Mouse (Mus musculus) adrenal gland, postnatal 10 days (tissue): ENCODE measurements around the gene Neurod2. TPM values are rescaled to one million over a fixed set of nuclear protein-coding genes. Genes with fewer than 3 reads are reported as not detected.

ENCODE experiments used
- DNase-seq: peaks from one replicate; pipeline ENCODE4 v3.0.0; 2021; ENCODE audit warnings: mixed read lengths
- long read RNA-seq, 2 experiments: library from polyadenylated mRNA; stranded (forward); transcript quantifications; one replicate each; pipeline ENCODE4 v2.0.0; 2021
- total RNA-seq, 2 experiments: library from RNA; stranded (reverse); gene quantifications; 2 replicates each; pipeline ENCODE4 v1.2.3; 2021

Gene Neurod2
- not detected for total RNA-seq
- long read RNA-seq, experiment 1 = 0 reads
- long read RNA-seq, experiment 2 = 0 reads

DNA sequence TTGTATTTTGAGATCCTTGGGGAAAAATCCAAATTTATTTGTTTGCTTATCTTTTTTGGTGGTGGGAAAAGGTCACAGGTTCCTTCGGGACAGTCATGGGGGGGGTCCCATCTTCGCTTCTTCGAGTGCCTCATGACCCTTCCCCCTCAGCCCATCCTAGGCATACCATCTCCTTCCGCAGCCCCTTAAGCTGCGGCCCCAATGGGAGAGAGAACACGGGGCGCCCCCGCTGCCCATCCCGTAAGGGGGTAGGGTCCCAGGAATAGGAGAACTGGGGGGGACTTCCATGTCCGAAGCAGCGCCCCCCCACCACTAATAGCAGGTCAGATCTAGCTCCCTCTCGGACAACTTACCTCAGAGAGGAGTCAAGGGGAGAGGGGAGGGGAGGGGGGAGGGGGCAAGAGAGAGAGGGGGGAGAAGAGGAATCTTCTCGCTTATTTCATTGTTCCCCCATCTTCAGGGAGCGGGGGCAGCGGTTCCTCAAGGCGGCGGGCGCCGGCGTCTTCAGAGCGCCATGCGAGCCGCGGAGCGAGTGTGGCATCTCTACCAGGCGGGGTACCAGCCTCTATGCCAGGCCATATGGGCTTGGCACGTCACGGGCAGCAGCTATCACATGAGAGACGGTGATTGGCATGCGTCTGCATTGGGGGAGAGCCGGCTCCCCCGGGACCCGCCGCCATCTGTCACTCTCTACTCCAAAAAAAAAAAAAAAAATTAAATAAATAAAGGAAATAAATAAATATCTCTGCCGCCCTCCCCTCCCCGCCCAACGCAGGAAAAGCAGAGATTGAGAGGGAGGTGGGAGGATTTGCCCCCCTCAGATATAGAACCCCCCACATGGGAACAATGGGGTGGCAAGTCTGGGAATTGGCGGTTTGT, at the start of gene Neurod2:
Neurod2 (minus strand) TSS at position 568 of the 879 bp plus-strand sequence.
- no peak for DNase-seq

DNA sequence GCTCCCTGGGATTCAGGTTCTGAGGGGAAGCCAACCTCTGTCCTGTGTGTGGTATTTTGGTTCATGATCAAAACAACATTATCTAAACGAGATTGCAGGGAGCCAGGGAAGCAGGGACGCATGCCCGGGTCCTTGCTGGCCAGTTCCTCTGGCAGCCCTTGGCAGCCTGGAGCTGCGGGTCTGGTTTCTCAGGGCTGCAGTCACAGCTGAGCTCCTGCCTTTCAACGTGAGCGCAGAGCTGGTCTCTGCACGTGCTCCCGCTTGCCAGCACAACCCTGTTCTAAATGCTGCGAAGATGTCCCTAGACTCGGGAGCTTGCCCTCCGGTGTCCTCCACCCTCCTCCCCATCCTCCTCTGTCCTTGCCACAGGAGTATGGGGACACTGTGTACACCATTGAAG, 48.3 kb upstream of the Neurod2 start:
- no peak for DNase-seq

DNA sequence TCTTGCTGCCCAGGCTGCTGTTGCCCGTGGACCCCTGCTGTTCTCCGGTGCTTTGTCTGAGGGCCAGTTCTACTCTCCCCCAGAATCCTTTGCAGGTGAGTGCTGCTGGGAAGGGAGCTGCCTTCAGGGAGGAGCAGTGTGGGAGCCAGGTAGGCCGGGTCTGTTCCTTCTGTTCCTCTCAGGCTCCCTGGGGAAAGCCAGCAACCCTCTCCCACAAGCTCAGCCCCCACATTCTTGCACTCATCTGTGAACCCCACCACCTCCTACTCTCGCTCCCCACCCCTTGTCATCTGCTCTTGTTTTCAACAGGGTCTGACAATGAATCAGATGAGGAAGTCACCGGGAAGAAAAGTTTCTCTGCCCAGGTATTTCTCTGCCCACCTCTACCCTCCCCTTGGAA, 47.3 kb upstream of the Neurod2 start:
- DNase-seq = no peak

DNA sequence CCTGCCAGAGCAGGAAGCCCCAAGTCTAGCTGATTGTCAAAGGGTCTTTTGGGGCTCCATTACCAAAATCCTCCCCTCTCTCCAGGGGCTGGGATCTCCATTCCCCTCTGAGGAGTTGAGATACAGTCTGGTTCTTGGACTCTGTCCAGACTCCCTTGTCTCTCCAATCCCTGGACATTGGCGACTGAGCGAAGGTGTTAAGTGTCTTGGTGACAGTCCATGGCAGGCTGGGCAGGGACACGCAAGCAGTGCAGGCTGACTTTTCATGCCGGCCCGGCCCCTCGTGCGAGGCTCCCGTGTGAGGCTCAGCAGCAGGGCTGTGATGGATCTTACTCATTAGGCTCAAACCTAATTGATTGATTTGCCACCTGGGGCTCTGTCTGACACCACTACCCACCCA, 44.8 kb upstream of the Neurod2 start:
- no peak for DNase-seq

DNA sequence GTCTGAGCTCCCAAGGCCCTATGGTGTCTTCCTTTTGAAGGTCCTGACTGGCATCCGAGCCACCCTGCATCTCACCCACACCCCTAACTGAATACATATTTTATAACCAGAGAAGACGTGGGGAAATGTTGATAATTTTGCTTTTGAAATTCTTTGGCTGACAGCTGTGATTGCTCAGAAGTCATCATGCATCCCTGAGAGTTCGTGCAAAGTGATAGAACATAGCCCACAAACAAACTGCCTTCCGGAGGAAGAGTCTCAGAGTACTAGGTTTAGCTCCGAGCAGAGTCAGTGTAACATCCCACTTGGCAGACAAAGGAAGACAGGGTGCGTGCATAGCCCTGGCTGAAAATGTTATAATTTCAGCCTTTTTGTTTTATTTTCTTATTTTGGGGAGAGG, 43.8 kb upstream of the Neurod2 start:
- DNase-seq = no peak

DNA sequence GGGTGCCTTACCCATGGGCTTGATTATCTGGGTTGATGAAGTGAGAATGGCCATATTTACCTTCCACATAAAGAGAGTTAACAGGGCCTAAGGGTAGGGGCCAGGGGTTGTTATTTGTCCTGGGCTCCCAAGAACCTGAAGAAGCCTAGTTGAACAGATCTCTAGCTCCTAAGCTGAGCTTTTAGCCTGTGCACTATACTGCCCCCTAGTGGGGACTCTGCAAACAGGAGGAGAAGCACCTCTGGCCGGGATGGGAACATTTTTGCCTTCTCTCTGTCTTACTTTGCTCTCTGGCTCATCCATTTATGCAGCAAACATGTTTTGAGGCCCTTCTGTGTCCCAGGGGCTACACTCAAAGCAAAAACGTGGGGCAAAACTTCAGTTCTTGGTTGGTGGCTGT, 43.0 kb upstream of the Neurod2 start:
- DNase-seq = peak; percentile 79

DNA sequence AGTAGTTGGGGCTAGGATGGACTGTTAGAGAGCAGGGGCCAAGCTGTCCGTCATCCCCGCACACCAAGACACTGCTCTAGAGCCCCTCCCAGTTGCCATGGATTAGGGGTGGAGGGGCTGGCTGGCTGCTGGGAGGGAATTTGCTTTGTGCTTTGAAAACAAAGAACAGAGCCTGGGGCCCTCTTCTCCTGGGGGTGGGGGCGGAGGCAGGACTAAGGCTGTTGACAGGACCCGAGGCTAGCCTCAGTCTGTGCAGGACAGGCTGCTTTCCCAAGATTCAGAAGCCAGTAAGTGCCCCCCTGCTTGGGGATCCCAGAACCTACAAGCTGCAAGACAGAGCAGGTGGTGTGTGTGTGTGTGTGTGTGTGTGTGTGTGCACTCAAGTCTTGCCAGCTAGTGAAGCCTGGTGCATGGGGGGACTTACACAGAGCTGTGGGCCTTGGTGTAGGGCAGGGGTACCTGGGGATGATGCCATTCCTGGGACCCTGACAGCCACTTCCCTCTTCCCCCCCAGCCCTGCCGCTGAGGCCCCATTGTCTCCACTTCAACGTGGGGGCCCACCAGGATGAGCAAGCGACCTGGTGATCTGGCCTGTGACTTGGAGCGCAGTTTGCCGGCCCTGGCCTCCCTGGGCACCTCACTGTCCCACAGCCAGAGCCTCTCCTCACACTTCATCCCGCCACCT, 42.2 kb upstream of the Neurod2 start:
- no peak for DNase-seq

DNA sequence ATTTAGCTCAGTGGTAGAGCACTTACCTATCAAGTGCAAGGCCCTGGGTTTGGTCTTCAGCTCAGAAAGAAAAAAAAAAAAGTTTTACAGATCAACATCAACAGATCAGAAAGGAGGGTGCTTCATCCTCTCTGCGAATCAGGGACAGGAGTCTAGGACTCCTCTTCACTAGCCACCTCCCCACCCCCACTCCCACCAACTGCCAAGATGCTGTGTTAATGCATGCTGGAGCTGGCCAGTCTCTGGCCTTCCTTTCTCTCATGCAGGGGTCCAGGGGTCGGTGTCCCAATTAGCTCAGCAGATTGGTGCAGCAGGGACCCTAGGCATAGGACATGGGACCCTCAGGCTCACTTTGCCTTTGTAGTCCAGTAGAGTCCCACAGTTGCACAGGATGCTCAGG, 41.1 kb upstream of the Neurod2 start:
- no peak for DNase-seq

DNA sequence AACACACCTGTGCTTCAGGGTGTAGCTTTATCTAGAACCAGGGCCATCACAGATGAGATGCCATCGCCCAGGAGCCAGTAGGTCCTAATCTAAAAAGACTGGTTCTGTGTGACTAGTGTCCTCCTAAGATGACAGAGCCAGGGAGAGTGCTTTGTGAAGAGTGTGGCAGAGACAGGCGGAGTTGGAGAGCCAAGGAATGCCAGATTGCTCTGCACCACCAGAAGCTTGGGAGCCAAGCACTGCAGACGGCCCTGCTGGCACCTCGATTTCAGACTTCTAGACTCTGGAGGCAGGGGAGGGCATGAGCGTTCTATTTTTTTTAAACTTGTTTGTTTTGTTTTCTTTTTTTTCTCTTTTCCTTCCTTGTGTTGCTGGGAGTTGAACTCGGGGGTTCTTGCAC, 39.9 kb upstream of the Neurod2 start:
- DNase-seq = no peak

DNA sequence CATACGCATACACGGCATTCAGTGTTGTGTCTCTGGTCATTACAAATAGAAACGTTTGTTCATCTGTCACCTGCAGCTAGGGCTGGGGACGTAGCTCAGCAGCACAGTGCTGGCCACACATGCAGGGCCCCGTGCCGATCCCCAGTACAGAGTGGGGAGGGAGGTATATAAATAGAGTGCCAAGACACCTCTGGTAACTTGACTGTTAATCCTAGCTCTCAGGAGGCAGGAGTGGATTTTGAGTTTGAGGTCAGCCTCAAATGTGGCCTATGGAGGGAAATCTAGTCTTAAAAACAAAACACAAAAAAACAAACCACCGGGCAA, 38.4 kb upstream of the Neurod2 start:
- DNase-seq = no peak

DNA sequence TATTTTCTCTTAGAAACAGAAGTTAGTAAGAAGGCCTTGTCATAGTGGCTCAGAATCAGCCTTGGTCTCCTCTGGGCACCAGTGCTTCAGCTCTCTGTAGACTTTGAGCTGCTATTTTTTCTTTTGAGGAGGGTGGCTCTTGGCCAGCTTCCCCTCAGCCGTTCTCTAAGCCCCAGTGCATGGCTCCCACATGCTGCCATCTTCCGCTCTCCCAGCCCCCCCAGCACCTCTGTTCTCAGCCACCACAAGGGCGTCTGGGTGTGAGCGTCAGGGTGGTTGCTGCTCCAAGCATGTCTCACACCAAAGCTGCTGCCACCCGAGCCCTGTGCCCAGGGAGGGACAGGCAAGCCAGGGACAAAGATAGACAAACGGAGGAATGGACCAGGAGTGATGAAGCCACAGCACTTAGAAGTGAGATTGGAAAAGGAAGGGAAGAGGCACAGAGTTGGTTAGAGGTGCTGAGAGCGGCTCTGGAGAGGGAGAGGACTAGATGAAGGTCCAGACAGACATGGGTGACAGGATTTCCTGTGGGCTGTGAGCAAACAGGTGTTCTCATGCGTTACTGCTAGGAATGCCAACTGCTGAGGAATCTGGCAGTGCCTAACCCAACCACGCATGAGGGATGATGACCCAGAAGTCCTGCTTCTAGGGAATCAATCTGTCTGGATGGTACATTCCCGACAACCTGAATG, 37.9 kb upstream of the Neurod2 start:
- no peak for DNase-seq

DNA sequence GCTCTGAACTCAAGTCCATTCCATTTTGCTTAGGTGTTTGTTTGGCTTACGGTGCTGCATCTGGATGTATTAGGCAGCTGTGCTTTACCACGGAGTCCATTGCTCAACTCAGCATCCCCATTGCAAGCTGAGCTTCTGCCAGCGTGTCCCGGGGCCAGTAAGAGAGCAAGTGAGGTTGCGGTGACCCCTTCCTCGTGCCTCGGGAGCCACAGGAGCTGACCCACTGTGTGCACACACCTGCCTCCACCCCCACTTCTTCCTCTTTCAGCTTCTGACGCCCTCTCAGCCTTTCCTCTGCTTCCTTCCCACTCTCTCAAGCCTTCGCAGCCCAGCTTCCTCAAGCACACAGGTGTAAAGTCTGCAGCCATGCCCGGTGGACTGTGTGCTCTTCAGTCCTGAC, 36.8 kb upstream of the Neurod2 start:
- DNase-seq = no peak

DNA sequence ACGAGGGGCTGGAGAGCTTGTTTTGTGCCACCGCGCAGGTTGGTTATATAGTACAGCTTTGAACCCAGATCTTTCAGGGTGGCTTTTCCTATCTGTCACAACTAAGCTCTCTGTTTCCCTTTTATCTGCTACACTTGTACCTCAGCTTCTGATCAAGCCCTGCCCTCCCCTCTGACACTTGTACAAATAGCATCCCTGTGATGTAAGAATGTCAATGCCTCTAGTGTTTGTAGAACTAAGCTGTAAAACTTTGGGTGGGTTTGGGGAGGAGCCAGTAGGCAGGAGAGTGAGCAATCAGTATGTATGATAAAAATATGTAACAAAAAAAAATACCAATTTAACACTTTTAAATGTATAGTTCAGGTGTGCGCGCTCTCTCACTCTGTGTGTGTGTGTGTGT, 35.0 kb upstream of the Neurod2 start:
- DNase-seq = no peak

DNA sequence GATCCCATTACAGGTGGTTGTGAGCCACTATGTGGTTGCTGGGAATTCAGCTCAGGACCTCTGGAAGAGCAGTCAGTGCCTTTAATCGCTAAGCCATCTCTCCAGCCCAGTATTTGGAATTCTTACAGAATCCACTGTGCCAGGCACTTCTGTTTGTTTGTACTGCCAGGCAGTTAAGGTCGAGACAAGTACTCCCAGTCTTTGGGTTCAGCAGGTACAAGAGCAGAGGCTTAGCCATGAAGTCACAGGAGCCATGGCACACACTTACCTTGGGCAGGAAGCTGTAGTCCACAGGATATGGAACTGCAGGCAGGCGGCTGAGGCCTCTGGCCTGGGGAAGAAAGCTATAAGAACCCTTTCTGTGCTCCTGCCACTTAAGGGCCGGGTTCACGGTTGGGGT, 34.4 kb upstream of the Neurod2 start:
- DNase-seq = no peak

DNA sequence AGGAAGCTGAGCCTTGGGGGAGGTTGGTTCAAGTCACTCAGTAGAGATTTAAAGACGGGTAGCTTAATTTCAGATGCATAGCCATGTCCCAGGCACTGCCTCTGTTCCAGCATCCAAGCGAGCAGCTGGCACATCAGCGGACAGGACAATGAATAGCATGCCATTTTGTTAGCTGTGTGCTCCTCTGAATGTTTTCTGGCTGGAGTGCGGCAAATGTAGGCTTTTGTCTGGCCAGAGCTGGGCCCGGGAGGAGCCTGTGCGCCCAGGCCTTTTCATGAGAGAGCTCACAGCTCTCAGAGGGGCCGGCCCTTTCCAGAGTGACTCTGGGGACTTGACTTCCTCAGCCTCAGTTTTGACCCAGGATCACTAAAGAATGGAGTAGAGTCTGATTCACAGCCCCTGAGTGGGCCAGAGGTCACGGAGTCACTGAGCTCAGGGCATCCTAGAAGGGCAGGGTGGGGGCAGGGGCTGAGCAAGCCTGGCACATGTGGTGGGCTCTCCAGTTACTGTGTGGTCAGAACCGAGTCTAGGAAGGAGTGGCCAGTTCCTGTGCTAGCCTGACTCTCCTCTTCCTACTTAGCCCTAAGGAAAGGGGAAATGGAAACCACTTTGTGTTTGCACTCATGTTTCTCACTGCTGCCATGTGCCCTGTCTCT, 31.5 kb upstream of the Neurod2 start:
- DNase-seq = no peak

DNA sequence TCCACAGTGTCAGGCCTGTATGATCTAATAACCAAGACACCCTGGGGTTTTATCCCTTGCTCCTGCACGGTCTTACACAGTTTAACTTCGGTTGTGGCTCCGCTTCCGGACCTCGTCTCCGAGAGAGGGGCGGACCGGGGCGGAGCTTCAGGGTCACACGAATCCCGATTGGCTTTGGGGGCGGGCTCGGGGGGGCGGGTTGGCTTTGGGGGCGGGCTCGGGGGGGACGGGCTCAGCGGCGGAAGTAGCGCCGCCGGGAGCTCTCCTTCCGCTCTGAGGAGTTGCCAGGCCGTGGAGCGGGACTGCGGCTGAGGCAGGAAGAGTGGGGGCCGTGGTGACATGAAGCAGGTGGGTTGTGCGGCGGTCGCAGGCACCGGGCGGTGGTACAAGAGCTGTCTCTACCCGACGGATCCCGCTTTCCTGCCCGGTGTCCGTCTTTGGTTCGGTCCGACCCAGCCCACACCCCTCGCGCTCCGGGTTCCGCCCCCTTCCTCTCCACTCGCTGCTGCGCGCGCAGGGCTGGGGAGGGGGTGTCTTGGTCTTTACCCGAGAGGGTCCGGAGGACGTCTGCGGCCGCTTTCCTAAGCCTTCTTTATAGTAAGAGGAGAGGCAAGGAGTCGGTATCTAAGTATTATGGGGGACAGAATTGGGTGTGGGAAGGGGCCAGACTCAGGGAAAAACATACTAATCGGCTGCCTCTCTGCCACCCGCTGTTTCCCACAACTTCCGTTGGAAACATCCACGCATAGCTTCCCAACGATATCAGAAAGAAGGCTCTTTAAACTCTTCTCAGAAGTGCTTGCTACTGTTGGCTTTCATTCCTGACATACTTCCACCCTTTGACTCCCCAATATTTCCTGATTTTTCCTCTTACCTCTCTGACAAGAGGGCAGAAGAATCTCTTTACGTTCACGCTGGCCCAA, 29.0 kb upstream of the Neurod2 start, which contains the start of gene Stard3:
Stard3 (plus strand) TSS at position 208 of the 923 bp plus-strand sequence.
- DNase-seq = peak; percentile 93

DNA sequence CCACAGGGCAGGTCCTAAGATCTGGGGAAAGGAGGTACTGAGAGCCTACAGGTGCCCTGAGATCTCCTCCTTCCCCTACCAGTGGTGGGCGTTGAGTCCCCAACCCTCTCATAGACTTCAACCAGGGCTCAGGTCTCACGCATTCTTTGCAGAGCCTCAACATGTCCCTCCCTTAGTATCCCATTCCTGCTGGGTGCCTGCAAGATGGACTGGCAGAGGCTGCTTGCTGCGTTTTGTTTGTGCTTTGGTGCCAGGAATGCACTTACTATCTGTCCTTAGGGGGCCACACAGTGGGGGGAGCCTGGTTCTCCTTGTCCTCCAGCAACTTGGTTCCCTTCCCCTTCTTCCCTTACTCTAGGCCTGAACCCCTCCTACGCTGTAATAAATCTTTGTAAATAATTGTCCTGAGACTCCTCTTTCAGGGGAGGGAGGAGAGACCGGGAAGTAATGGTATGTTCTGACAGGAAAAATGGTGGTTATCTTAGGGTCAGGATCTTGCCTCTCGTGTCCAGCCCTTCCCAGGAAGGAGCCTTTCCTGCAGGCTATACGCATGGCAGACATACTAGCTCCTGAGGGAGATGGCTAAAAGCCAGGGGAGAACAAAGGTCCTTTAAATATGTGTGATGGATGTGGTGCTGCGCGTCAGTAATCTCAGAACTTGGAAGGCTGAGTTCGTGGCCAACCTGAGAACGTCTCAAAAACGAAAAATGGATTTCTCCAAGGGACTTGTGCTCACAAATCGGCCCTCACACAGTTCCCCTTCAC, 28.1 kb upstream of the Neurod2 start:
- no peak for DNase-seq

DNA sequence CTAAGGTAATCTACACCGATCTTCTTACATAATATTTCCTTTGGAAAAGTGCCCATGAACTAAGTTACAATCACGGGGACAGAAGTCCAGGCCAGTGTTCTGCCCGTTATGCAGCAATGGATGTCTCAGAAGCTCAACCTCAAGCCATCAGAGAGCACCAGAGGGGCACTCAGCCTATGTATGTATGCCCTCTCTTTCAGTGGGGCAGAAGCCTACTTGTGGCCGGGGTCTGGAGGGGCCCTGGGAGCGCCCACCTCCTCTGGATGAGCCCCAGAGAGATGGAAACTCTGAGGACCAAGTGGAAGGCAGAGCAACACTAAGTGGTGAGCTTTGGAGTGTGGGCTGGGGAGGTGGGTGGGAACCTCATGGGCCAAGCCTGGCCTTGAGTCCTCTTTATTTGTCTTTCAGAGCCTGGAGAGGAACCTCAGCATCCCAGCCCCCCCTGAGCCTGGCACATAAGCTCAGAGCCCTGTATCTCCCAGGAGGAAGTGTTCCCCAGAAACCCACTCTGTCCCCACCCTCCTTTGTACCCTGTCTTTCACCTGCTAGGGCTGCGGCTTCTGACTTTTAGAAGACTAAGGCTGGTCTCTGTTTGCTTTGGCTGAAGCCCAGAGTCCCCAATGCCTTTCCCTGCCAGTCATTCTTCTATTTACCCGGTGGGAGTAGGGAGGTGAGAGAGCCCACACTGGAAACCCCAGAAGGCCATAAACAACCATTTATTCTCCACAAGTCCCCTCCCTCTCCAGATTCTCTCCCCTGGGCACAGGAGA, 27.4 kb upstream of the Neurod2 start:
- DNase-seq = no peak

DNA sequence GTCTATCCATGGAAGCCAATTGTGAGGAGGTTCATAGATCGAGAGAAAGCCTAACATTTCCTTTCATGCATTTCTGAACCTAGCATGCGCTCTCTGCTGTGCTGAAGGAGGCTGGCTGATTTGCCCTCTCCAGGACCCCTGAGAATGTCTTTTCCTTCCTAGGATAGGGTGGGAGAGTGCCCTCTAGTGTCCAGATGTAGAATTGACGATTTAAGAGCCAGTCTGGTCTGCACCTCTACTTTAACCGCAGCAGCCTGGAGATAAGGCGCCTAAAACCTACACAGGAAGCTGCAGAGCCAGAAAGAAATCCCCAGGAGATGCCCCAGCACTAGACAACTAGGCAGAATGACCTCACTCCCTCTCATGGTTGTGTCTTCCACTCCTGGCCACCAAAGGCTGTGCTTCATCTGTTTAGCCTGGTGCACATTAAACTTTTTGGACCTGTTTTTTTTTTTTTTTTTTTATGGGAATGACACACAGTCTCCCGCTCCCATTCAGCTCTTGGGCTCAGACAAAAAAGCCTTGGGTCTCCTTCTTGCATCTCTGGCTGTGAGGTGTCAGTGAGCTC, 26.4 kb upstream of the Neurod2 start:
- peak; percentile 54 for DNase-seq

DNA sequence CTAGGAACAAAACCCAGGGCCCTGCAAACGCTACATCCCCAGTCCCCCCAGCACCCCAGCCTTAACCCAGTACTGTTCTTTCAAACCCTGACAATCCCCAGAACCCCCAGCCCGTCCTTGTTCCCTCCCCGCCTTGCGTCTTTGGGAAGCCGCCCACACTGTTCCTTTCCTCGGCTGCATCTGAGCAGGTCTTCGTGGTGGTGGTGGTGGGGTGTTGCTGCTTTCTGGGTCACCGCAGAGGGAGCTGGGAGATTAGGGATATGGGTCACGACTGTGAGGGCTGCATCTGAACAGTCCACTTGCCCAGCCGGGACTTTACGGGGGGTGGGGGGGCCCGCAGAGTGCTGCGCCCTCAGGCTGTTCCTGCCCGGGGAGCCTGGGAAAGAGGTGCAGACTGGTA, 25.0 kb upstream of the Neurod2 start:
- DNase-seq = no peak
